Mouse (Mus musculus) liver, embryonic 14.5 days (tissue): ENCODE results near the gene Olig3.

ENCODE experiments used
- CTCF ChIP-seq: IDR thresholded peaks from 2 replicates; pipeline ENCODE4 v1.5.1; 2016; ENCODE audit warnings: antibody characterized with exemption, low read depth, control low read depth
- EP300 ChIP-seq: IDR thresholded peaks from 2 replicates; pipeline ENCODE4 v1.6.1; 2016; ENCODE audit warnings: antibody characterized with exemption, low read depth

GRCm38 (mm10) chr10:19352006-19352877, 4.1 kb upstream of the Olig3 start:
- TF ChIP-seq EP300 (no peak), CTCF (no peak)
